22 mouse cellular contexts compared by ENCODE assay signal in genomic region chr9:15502476-15502875, GRCm38 (mm10). TPM values are rescaled to one million over a fixed set of nuclear protein-coding genes. Genes with fewer than 3 reads are reported as not detected.
DNase-seq lines count a peak whose midpoint lies in the region; ATAC-seq lines count a peak whose summit lies in the region.
"Had no signal": no experiment of that assay in that cellular context is flagged by ENCODE, and none has a peak within 500 bp of the region (broad histone marks: within the 10 kb centered on the region; RNA-seq: fewer than 3 reads in every experiment).

No protein-coding gene starts in this region.

- no peak overlapping the region for H3K27ac ChIP-seq in kidney, embryonic 14.5 days (ENCODE audit: low read depth, low read length)
- 0 out of 2 replicates have a peak overlapping the region, but pooled peaks have one; percentile 69 for H3K27ac ChIP-seq in brown adipose tissue, adult 24 weeks (replicated peaks; ENCODE audit: low read depth, low read length)
- no peak overlapping the region for H3K27ac ChIP-seq in midbrain, embryonic 15.5 days
- H3K27ac ChIP-seq: heart, embryonic 15.5 days; hindbrain, embryonic 13.5 days; layer of hippocampus, adult 2 months; limb, embryonic 15.5 days; liver, embryonic 14.5 days had no signal

- H3K4me1 ChIP-seq in kidney, embryonic 14.5 days (ENCODE audit: control insufficient read depth, insufficient read depth, low read length) = peaks cover 51% of the 10 kb centered on the region
- peaks cover 54% of the 10 kb centered on the region for H3K4me1 ChIP-seq in brown adipose tissue, adult 24 weeks (ENCODE audit: control insufficient read depth, insufficient read depth, insufficient read length, low read length)
- peaks cover 9% of the 10 kb centered on the region; the same call in 1 of the 2 replicates for H3K4me1 ChIP-seq in midbrain, embryonic 15.5 days

- no peak overlapping the region for H3K4me3 ChIP-seq in kidney, embryonic 14.5 days (ENCODE audit: low read length)
- no peak overlapping the region for H3K4me3 ChIP-seq in brown adipose tissue, adult 24 weeks (ENCODE audit: insufficient read depth, low read depth, low read length)
- no peak overlapping the region for H3K4me3 ChIP-seq in midbrain, embryonic 15.5 days
- H3K4me3 ChIP-seq: heart, embryonic 15.5 days; hindbrain, embryonic 13.5 days; layer of hippocampus, adult 2 months; limb, embryonic 15.5 days had no signal

- H3K27me3 ChIP-seq in kidney, embryonic 14.5 days (ENCODE audit: control insufficient read depth, insufficient read depth, low read length) = no peaks in the 10 kb centered on the region
- no peaks in the 10 kb centered on the region for H3K27me3 ChIP-seq in midbrain, embryonic 15.5 days (replicated peaks)
- H3K27me3 ChIP-seq: heart, embryonic 15.5 days; hindbrain, embryonic 13.5 days; limb, embryonic 15.5 days had no signal

- DNase-seq in kidney, adult 18-20 months = peak; percentile 31
- peak; percentile 17 for DNase-seq in ES-CJ7 (ENCODE audit: low read depth, low spot score)
- DNase-seq in cerebellum, postnatal 36 days = no peak
- no peak for DNase-seq in adrenal gland, adult 18-20 months (ENCODE audit: low spot score in 2 of 2)
- DNase-seq: adrenal gland, postnatal 36 days; B cell, adult 2 months; cerebellum, adult 11-12 months; cerebellum, postnatal 14 days; gastrocnemius, postnatal 25 days; heart, postnatal 36 days; lung, embryonic 14.5 days; thymus, adult 18-20 months; thymus, postnatal 36 days had no signal

- H3K36me3 ChIP-seq in kidney, embryonic 14.5 days (ENCODE audit: control insufficient read depth, insufficient read depth, low read length) = no peaks in the 10 kb centered on the region
- H3K36me3 ChIP-seq in midbrain, embryonic 15.5 days (replicated peaks) = no peaks in the 10 kb centered on the region
- H3K36me3 ChIP-seq: heart, embryonic 15.5 days; hindbrain, embryonic 13.5 days; limb, embryonic 15.5 days had no signal

- H3K4me2 ChIP-seq in kidney, embryonic 14.5 days (replicated peaks; ENCODE audit: low read depth, low read length) = no peak overlapping the region
- H3K4me2 ChIP-seq in midbrain, embryonic 15.5 days = no peak overlapping the region
- H3K4me2 ChIP-seq: heart, embryonic 15.5 days; hindbrain, embryonic 13.5 days; limb, embryonic 15.5 days; lung, embryonic 14.5 days had no signal

- WGBS in kidney, embryonic 14.5 days = 33% methylated on average over 7 of the region's 7 CpGs
- 37% methylated on average over 7 of the region's 7 CpGs for WGBS in midbrain, embryonic 15.5 days

- H3K9ac ChIP-seq in kidney, embryonic 14.5 days (ENCODE audit: low read depth, low read length) = no peak overlapping the region
- H3K9ac ChIP-seq in midbrain, embryonic 15.5 days = no peak overlapping the region
- H3K9ac ChIP-seq: heart, embryonic 15.5 days; hindbrain, embryonic 13.5 days; limb, embryonic 15.5 days; liver, embryonic 14.5 days; lung, embryonic 14.5 days had no signal

- no peaks in the 10 kb centered on the region for H3K9me3 ChIP-seq in kidney, embryonic 14.5 days (ENCODE audit: control insufficient read depth, low read length)
- H3K9me3 ChIP-seq in midbrain, embryonic 15.5 days = no peaks in the 10 kb centered on the region
- H3K9me3 ChIP-seq: heart, embryonic 15.5 days; hindbrain, embryonic 13.5 days; limb, embryonic 15.5 days had no signal

- ATAC-seq in kidney, embryonic 14.5 days (ENCODE audit: low FRiP score, low TSS enrichment) = no peak
- ATAC-seq in midbrain, embryonic 15.5 days (replicated peaks) = 0 out of 2 replicates have a peak, but pooled peaks have one; percentile 21
- ATAC-seq: forebrain, embryonic 14.5 days had no signal

RNA-seq across cellular contexts. Expression of gene Smco4, which starts 9.2 kb away (rescaled TPM):
- 7.0 and 24.0 TPM in 2 replicates for polyA plus RNA-seq in kidney, embryonic 14.5 days (2014; fragmentation: Nextera tagmentation; extraction: Ambion mirVana)
- polyA plus RNA-seq in brown adipose tissue, adult 24 weeks (2012; ENCODE audit: insufficient read depth, insufficient read length, missing spikeins) = 14.5 and 22.4 TPM in 2 replicates
- polyA plus RNA-seq in midbrain, embryonic 15.5 days (2015; fragmentation: Nextera tagmentation; extraction: Ambion mirVana) = 0.29 and 0.49 TPM in 2 replicates
- total RNA-seq in adrenal gland, adult 18-20 months (2021) = 10 to 100 TPM; 16.6 to 28.7 TPM

Comparison
In these comparisons a context has a peak if more than half of its experiments do, and no peak if none do; other contexts are left out.
1. DNase-seq: peak in kidney, adult 18-20 months (single experiment) and ES-CJ7 (single experiment); none in cerebellum, postnatal 36 days (0 of 2) and adrenal gland, adult 18-20 months (0 of 2).